Mouse (Mus musculus): Measurements from ENCODE around the gene Tram2.

Tram2 gene

DNA sequence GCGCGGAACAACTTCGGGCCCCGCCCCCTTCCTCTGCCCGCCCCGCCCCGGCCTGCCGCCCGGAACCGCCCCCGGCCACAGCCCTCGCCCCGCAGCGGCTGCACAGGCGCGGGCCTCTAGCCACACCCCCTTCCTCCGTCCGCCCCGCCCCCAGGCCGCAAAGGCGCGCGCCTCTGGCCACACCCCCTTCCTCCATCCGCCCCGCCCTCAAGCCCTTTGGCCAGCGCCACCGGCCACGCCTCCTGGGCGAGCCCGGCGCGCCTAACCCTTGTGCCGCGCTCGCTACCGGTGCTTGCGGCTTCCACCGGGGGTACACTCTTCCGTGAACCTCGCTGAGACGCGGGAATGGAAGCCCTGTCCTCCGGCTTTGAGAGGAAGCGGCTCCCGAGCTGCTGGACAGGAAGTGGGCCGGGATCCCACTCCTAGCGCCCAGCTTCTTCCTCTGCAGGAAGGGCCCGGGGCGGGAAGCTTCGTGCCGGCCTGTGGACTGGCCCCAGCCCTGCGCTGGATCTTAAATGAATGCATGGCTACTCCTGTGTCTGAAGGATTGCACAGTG lies at the start of gene Tram2:
Gene Tram2, minus strand, starts transcription at position 13 of the 557 bp plus-strand sequence.
- no peak for DNase-seq (ENCODE audit: low read depth)

DNA sequence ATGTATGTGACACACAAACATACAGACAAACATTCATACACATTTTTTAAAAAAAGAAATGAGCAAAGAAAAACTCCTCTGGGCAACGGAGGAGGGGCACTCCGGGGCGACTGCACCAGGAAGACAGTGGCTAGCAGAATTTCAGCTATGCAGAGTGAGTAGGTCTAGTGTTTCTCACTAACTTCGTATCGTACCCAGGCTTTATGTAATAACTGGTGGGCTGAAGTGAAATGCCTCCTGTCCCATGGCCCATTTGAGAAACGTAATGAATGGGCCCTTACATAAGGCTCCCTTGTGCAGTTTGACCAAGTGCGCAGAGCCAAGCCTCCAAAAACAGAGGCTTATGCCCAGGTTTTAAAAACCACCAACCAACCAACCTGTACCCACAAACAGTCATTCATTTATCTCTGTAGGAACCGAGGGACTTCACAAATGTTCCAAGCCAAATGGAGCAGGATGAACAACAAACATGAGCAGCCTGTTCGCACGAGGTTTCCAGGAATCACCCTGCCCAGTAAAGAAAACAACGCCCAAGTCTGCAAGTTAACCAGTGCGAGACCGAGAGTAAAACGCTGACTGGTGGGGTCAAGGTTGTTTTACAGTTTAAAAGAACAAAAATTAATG lies 45.8 kb upstream of the Tram2 start:
- DNase-seq (ENCODE audit: low read depth): peak; percentile 54

DNA sequence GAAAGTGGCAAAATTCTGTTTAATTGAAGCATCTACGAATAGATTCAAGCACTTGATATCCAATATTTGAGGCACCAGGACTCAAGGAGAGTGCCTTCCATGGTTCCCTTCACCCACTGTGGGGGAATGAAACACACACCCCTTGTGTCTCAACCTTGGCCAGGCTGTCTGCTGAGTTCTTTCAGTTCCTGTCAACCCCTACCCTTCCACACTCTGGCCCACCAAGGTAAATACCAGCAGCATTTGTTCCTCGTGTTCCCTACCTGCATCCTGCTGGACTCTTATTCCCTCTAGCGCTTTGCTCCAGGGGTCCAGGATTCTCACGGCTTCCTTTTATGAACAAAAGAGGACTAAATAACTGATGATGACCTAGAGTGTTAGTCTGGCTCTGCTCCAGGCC lies 24.8 kb upstream of the Tram2 start:
- no peak for DNase-seq (ENCODE audit: low read depth)

DNA sequence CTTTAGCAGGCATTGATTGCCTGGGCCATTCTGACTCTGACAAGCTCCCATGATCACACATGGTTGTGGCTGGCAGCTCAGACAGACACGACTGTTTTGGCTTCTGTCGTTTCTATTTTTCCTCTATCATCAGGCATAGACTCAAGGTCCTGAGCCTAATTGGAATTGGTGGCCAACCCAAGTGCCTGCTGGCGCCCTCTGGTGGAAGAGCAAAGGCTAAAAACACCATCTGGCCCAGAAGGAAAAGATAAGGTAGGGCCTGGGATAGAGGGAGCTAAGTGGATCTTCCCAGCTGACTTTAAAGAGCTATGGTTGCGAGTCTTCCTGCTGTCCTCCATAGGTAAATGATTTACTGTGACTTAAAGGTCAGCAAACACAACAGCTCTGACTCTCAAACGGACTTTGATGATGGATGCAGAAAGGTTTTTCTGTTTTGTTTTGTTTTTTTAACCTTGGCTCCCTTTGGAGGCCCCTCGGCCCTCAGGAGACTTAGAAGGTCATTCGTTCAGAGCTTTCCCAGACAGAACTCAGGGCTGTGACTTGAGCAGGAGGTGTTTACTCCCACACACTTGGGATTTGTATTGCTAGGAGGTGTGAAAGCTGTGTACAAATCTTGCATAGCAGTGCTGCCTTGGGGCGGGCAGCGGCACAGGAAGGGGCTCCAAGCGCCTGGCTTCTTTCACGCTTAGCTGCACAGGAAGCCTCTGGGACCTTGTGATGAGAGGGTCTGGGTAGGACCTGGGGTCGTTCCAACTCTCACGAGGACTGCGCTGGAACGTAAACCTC lies 22.4 kb upstream of the Tram2 start:
- no peak for DNase-seq (ENCODE audit: low read depth)

DNA sequence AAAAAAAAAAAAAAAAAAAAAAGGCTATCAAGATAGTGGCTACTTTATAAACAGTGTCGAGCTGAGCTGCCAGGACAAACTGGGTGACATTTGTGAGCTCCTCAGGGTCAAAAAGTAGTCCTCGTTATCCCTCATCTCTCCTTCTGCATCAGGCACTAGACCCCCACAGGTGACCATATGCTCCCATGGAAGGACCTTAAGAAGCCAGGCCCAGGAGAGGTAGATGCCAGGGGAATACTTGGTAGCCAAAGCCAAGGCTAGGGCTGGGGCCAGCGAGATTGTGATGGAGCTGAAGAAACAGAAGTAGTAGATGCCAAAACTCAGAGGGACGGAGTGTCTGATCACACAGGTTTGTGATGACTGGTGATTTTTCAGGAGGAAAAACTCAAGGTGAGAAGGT lies 21.7 kb upstream of the Tram2 start:
- DNase-seq (ENCODE audit: low read depth): no peak

DNA sequence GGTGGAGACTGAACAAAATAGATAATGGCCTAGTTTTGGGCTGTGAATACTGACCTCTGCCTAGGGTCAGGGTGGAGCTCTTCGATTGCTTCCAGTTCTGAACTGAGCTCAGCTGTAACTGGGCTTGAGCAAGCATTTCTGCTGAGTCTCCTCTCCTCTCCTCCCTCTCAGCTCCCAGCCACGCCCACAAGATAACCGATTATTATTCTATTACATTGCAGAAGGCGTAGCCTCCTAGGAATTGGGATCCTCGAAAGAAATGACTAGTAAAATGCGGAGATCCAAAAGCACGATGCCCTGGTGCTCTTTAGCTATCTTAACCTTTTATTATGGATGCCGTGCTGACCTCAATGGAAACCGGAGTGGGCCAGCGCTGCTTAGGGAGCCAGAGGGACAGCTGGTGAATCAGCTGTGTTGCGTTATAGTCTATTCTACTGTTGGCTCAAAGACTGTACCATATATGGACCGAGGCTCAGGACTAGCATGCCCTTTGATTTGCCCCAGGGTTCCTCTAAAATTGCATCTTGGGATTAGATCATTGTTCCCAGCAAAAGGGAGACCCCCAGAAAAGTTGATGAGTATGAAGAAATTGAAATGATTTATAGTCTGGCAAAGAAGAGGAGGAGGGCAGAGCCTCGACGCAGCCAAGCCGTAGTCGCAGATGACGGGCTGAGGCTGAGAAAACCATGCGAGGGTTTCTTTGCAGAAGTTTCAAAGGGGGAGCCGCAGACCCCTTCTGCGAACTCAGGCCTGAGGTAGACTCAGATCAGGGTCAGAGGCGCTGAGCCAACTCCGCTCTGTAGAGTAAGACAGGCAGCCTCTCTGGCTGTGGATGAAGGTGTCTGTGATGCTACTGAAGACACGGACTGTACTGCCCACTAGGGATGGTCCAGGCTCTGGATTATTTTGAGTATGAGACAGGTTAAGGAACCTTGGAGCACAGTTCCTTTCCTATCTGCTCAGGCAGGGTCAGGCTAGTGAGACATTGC lies 18.3 kb upstream of the Tram2 start:
- DNase-seq (ENCODE audit: low read depth): no peak

GRCm38 (mm10) chr1:21094644-21095215 lies 15.7 kb upstream of the Tram2 start:
- DNase-seq (ENCODE audit: low read depth): no peak

DNA sequence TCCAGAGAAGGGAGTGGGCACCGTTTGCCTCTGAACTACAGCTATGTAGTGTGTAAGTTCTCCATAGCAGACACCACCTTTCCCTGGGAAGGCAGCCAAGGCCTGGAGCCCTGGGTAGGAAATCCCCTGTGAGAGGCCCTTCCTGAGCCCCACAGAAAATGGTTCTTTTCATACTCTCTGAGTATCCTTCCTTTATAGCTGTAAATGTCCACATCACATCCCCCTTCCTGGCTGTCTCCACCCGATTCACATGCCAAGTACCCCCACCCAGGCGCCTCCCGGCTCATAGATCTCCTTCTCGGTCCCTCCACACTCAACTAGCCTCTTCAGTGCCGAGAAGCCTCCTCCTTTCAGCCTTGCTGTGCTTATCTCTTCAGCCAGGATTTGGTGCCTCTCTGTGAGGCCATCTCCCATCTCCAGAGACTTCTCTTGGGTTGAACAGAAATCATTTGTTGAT lies 10.7 kb upstream of the Tram2 start:
- DNase-seq (ENCODE audit: low read depth): no peak

- DNase-seq (ENCODE audit: low read depth): no peak
Measured at GRCm38 (mm10) chr1:21086291-21086690, 7.3 kb upstream of the Tram2 start.

DNA sequence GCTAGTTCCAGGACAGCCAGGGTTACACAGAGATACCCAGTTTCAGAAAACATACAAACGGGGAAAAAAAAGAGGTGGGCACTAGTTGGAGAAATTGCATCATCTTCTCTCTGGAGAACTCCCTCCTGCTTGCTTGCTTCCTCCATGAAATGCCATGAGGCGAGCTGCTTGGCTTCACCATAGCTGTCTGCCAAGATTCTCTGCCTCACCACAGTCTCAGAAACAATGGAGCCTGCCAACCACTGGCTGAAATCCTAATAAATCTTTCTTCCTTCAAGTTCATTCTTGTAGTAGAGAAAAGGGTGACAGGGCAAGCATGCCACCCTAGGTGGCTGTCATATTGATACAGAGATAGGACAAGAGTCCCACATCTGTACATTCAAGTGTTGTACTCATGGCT lies 5.6 kb upstream of the Tram2 start:
- no peak for DNase-seq (ENCODE audit: low read depth)

DNA sequence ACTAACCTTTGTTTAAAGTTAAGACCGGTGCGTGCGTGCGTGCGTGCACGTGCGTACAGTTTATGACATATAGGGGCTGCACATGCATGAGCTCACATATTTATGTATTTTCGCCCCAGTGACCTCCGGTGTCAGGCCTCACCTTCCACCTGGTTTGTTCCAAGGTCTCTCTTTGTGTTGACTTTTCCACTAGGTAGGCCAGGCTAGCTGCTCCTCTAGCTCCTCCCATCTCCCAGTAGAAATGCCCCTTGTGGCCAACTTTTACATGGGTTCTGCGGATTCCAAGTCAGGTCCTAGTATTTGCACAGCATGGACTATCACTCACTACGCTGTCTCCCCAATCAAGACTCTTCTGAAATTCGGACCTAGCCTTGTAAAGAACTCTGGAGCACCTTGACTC lies 1.3 kb upstream of the Tram2 start:
- DNase-seq (ENCODE audit: low read depth): no peak

DNA sequence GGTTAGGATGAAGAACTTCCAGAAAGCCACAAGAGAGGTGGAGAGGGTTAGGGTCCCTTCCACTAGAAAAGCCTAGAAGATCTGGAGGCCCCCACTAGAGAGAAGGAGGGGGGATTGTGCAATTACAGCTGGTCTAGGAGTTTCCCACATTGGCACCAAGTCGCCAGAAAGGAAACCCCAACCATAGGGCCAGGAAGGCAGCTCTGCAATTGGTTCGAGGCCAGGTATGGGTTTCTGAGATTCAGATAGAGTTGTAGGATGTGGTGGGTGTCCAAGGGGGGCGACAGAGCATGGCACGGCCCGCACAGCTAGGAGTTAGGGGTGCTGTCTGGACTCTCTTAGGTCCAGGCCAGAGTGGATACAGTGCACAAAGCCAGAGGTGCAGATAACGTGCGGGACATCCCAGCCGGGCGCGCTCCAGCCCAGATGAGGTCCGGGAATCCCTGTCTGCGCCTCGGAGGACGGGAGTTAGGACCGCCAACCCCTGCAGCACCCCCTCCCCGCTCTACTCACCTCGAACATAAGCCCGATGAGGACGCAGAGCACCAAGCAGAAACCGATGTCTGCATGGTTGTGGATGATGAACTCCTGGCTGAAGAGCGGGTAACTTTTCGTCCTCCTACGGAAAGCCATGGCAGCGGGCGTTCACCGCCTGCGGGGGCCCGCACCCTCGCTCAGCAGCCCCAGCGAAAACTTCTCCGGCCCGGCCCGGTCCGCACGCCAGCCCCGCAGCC lies 381 bp downstream of the Tram2 start:
- DNase-seq (ENCODE audit: low read depth): no peak

DNA sequence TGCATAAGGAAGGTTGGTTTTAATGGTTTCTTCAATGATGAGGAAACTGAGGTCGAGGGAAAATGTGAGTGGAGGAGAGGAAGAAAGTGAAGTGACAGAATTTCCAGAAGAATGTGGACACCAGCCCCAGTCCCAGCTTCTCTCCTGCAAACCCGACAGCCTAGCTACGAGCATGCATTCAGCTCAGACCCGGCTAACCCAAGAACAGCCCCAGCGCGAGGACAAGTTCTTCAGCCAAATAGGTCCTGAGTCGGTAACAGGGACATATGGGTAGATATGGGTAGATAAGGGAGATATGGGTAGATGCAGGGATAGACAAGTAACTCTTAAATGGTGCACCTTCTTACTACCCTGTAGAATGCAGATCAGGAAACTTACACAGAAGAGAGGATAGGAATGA lies 1.4 kb downstream of the Tram2 start:
- no peak for DNase-seq (ENCODE audit: low read depth)

- DNase-seq (ENCODE audit: low read depth): no peak
Measured at GRCm38 (mm10) chr1:21077191-21077590, 1.8 kb downstream of the Tram2 start.

DNA sequence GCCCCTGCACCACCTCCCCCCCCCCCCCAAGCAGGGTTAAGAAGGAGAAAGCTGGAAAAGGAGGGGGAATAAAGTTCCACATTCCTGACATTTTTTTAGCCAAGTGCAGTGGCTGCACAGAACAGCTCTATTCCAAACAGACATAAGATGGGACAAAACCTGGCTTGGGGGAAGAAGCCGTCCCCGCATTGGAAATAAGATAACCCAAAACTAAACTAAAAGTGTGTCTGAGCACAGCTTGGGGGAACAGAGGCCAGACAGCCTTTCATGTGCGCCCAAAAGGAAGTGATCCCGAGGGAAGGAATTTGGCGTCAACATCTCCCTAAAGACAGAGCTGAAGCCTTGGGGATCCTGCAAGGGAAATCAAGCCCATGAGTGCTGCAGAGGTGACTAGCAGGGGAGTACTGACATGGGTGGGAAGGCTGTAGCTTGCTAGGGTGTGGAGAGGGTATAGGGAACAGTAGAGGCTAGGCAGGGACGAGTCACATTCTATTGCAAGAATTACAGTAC lies 3.0 kb downstream of the Tram2 start:
- DNase-seq (ENCODE audit: low read depth): no peak

- DNase-seq (ENCODE audit: low read depth): no peak
Measured at GRCm38 (mm10) chr1:21074231-21074630, 4.8 kb downstream of the Tram2 start.

DNA sequence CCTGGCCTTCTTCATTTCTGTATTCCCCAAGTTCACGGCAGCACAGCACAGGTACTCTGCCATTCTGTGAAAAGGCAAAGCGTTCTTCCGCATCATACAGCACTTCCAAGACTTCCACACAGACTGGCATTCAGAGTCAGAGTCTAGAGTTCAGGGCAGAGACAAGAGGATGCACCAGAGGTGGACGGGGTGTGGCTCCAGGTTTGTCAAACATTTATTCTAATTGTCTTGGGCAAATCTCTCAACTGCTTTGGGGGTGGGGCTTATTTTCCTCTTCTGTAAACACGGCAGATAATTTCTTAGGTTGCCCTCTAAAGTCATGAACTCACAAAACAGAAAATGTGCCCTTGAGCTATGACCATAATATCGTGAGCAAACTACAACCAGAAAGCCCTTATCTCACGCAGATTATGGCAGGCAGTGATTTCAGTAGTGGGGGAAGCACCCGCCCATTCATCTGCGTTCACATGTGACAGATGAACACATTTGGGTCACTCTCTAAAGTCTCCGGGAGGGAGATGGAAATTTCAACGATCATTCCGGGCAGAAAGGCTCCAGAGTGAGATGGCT lies 6.1 kb downstream of the Tram2 start:
- DNase-seq (ENCODE audit: low read depth): no peak

DNA sequence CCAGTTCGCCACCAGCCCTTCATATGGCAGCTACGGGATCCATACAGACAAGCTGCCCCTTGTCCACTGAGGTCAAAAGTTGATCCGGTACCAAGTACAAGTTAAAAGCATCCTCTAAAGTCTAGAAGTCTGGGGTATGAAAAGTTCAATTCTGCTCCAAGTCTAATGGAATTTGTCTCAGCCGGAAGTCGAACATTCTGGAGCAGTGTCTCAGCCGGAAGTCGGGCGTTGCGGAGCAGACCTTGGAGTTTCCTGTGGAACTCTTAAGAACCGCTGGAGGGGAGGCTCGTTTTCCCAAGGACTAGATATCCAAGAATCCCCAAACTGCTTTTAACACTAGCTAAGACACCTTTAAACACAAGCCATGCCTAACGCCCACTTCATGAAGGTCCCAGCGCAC lies 8.4 kb downstream of the Tram2 start:
- no peak for DNase-seq (ENCODE audit: low read depth)

GRCm38 (mm10) chr1:21069830-21070522 lies 9.1 kb downstream of the Tram2 start:
- no peak for DNase-seq (ENCODE audit: low read depth)

GRCm38 (mm10) chr1:21068491-21068890 lies 10.5 kb downstream of the Tram2 start:
- no peak for DNase-seq (ENCODE audit: low read depth)
